Mouse (Mus musculus): ENCODE measurements around the gene Nlrp1b.

- TF ChIP-seq CTCF (IDR thresholded peaks at IDR 0.05; ENCODE audit: low read depth) = no peak
- no peak for TF ChIP-seq EP300 (IDR thresholded peaks at IDR 0.05; ENCODE audit: low read depth)
Observed at GRCm38 (mm10) chr11:71107128-71107527, 123.4 kb downstream of the Nlrp1b start.

All from liver, postnatal 0 days (tissue).